In genomic region chr16:38549479-38550396, GRCm38 (mm10) we compare ENCODE assay signal across 8 mouse cellular contexts. TPM values are rescaled to one million over a fixed set of nuclear protein-coding genes. Genes with fewer than 3 reads are reported as not detected.
DNase-seq lines count a peak whose midpoint lies in the region; ATAC-seq and TF ChIP-seq lines count a peak whose summit lies in the region.

Poglut1 (minus strand) TSS chr16:38550258.

- no peak for TF ChIP-seq RAD21 in MEL (IDR thresholded peaks at IDR 0.05; ENCODE audit: low read depth, low read length)

- peak; percentile 98 for ATAC-seq in frontal cortex, adult (ENCODE audit: low TSS enrichment)
- peak; percentile 89 to 93 for ATAC-seq in hematopoietic stem cell, adult 5-6 weeks (replicated peaks in 1 of 2; ENCODE audit: insufficient read depth in 1 of 2, low FRiP score in 2 of 2, low TSS enrichment in 1 of 2, low read depth in 1 of 2, poor library complexity in 2 of 2, severe bottlenecking in 2 of 2)
- peak; percentile 97 for ATAC-seq in lung, embryonic 16.5 days (ENCODE audit: low read depth)

- peak; percentile 85 for DNase-seq in MEL (ENCODE audit: low read depth, low spot score)
- DNase-seq in cerebellum, adult 8-10 months: peak; percentile 80
- peak; percentile 41 for DNase-seq in layer of hippocampus, adult 9-10 months (ENCODE audit: low spot score)
- peak; percentile 66 for DNase-seq in ovary, postnatal 10 days (ENCODE audit: low spot score)
- DNase-seq in thymus, postnatal 0 days (ENCODE audit: low spot score): peak; percentile 74

- H3K4me3 ChIP-seq in MEL (ENCODE audit: control insufficient read depth in 1 of 2, insufficient read depth in 1 of 2, low read depth in 2 of 2, low read length in 2 of 2): peak within 1 kb of the TSS; percentile 73 to 76
- peak within 1 kb of the TSS; percentile 89 for H3K4me3 ChIP-seq in lung, embryonic 16.5 days (ENCODE audit: low read length)

- peak within 1 kb of the TSS; percentile 33; the same call in 1 of the 2 replicates for H3K27ac ChIP-seq in MEL (ENCODE audit: control insufficient read depth, low read depth, low read length)
- no peak within 1 kb of the TSS for H3K27ac ChIP-seq in lung, embryonic 16.5 days (ENCODE audit: low read length)

- H3K27me3 ChIP-seq in MEL (ENCODE audit: control insufficient read depth in 1 of 2, insufficient read depth in 2 of 2, low read length in 2 of 2): peaks cover 0 to 11% of the 10 kb centered on the region in 2 experiments; a peak in 2 of 4 replicates
- H3K27me3 ChIP-seq in lung, embryonic 16.5 days (ENCODE audit: control insufficient read depth, insufficient read depth, low read depth, low read length): peaks cover 5% of the 10 kb centered on the region; the same call in 1 of the 2 replicates

- peak within 1 kb of the TSS; percentile 85 for H3K4me2 ChIP-seq in lung, embryonic 16.5 days (ENCODE audit: low read depth, low read length)

- WGBS in lung, embryonic 16.5 days: 2% methylated on average over 48 of the region's 54 CpGs

- H3K9ac ChIP-seq in MEL (ENCODE audit: control insufficient read depth, low read depth, low read length, poor library complexity, severe bottlenecking): peak within 1 kb of the TSS; percentile 58
- H3K9ac ChIP-seq in lung, embryonic 16.5 days (ENCODE audit: low read length): peak within 1 kb of the TSS; percentile 86

- H3K4me1 ChIP-seq in MEL (ENCODE audit: control insufficient read depth in 1 of 2, insufficient read depth in 2 of 2, low read length in 2 of 2): peaks cover 2 to 7% of the 10 kb centered on the region in 2 experiments; a peak in 3 of 4 replicates
- H3K4me1 ChIP-seq in lung, embryonic 16.5 days (replicated peaks; ENCODE audit: control insufficient read depth, insufficient read depth, low read length): peaks cover 8% of the 10 kb centered on the region

- peak in 1 of 2 experiments; percentile 49; a peak in 2 of 4 replicates for TF ChIP-seq EP300 in MEL (IDR thresholded peaks at IDR 0.05; ENCODE audit: low read depth in 1 of 2, low read length in 2 of 2)

- H3K79me2 ChIP-seq in MEL (ENCODE audit: control insufficient read depth, insufficient read depth, low read length, poor library complexity): peaks cover 6% of the 10 kb centered on the region; the same call in 1 of the 2 replicates

- peaks cover 2 to 12% of the 10 kb centered on the region in 2 experiments; a peak in 3 of 4 replicates for H3K36me3 ChIP-seq in MEL (ENCODE audit: control insufficient read depth in 1 of 2, insufficient read depth in 2 of 2, low read length in 2 of 2)
- H3K36me3 ChIP-seq in lung, embryonic 16.5 days (ENCODE audit: control insufficient read depth, insufficient read depth, low read length): peaks cover 2% of the 10 kb centered on the region; the same call in 1 of the 2 replicates

- no peak for TF ChIP-seq CTCF in MEL (IDR thresholded peaks at IDR 0.05 in 2 of 3, conservative IDR thresholded peaks at IDR 0.05 in 1 of 3; ENCODE audit: control insufficient read depth in 1 of 3, insufficient read depth in 1 of 3, low read depth in 2 of 3, low read length in 3 of 3, poor library complexity in 1 of 3, severe bottlenecking in 1 of 3)

- peak; percentile 82 to 87 for TF ChIP-seq POLR2A in MEL (IDR thresholded peaks at IDR 0.05; ENCODE audit: control insufficient read depth in 1 of 2, insufficient read depth in 1 of 2, low read depth in 1 of 2, low read length in 2 of 2, poor library complexity in 1 of 2)

- no peaks in the 10 kb centered on the region for H3K9me3 ChIP-seq in MEL (replicated peaks; ENCODE audit: insufficient read depth, low read length)
- H3K9me3 ChIP-seq in lung, embryonic 16.5 days (ENCODE audit: control insufficient read depth, low read length): no peaks in the 10 kb centered on the region

TF ChIP-seq in MEL, 35 proteins besides CTCF, POLR2A, EP300 and RAD21:
- TF ChIP-seq ZMIZ1 (IDR thresholded peaks at IDR 0.05; ENCODE audit: low read depth, low read length) (peak; percentile 82), CHD1 (IDR thresholded peaks at IDR 0.05; ENCODE audit: low read depth, low read length) (peak; percentile 90; the same call in 1 of the 2 replicates), SMC3 (IDR thresholded peaks at IDR 0.05; ENCODE audit: low read depth, low read length) (no peak), MAFK (IDR thresholded peaks at IDR 0.05; ENCODE audit: borderline replicate concordance, low read depth, low read length) (no peak), RCOR1 (IDR thresholded peaks at IDR 0.05; ENCODE audit: low read depth, low read length) (peak; percentile 58; the same call in 1 of the 2 replicates), MAX (IDR thresholded peaks at IDR 0.05; ENCODE audit: low read length) (peak; percentile 94), CHD2 (IDR thresholded peaks at IDR 0.05; ENCODE audit: low read length) (no peak), BHLHE40 (IDR thresholded peaks at IDR 0.05; ENCODE audit: borderline replicate concordance, low read depth, low read length) (peak; percentile 92), GATA1 (IDR thresholded peaks at IDR 0.05; ENCODE audit: low read depth, low read length) (no peak), UBTF (IDR thresholded peaks at IDR 0.05; ENCODE audit: borderline replicate concordance, insufficient read depth, low read depth, low read length) (no peak), HCFC1 (IDR thresholded peaks at IDR 0.05; ENCODE audit: low read depth, low read length) (peak; percentile 93), TBP (IDR thresholded peaks at IDR 0.05; ENCODE audit: low read depth, low read length) (peak; percentile 77), TCF12 (IDR thresholded peaks at IDR 0.05; ENCODE audit: low read depth, low read length) (peak; percentile 68), POLR2AphosphoS2 (IDR thresholded peaks at IDR 0.05; ENCODE audit: low read length) (peak; percentile 20; the same call in 1 of the 2 replicates), KAT2A (conservative IDR thresholded peaks at IDR 0.05; ENCODE audit: low read depth, low read length) (peak; percentile 61; the same call in 1 of the 2 replicates), NRF1 (IDR thresholded peaks at IDR 0.05; ENCODE audit: insufficient read depth, low read depth, low read length, poor library complexity, severe bottlenecking) (peak; percentile 53; the same call in 1 of the 2 replicates), NELFE (IDR thresholded peaks at IDR 0.05; ENCODE audit: low read depth, low read length) (peak; percentile 78), JUND (IDR thresholded peaks at IDR 0.05; ENCODE audit: low read depth, low read length) (no peak), ZKSCAN1 (IDR thresholded peaks at IDR 0.05; ENCODE audit: low read depth, low read length) (no peak), USF2 (IDR thresholded peaks at IDR 0.05; ENCODE audit: borderline replicate concordance in 1 of 2, insufficient read depth in 1 of 2, low read depth in 1 of 2, low read length in 2 of 2) (peak in 1 of 2 experiments; percentile 67; a peak in 1 of 4 replicates), GABPA (IDR thresholded peaks at IDR 0.05; ENCODE audit: low read depth, low read length) (peak; percentile 56; the same call in 1 of the 2 replicates), POLR2AphosphoS5 (IDR thresholded peaks at IDR 0.05; ENCODE audit: borderline replicate concordance, low read depth, low read length) (no peak), ZNF384 (IDR thresholded peaks at IDR 0.05; ENCODE audit: low read depth, low read length) (no peak), USF1 (IDR thresholded peaks at IDR 0.05; ENCODE audit: low read depth, low read length) (peak; percentile 94), MAZ (IDR thresholded peaks at IDR 0.05; ENCODE audit: low read depth, low read length) (peak; percentile 69; the same call in 1 of the 2 replicates), MEF2A (IDR thresholded peaks at IDR 0.05; ENCODE audit: extremely low read depth, insufficient replicate concordance, low read depth, low read length, poor library complexity, severe bottlenecking) (no peak), MXI1 (IDR thresholded peaks at IDR 0.05; ENCODE audit: low read depth, low read length) (peak; percentile 90), ELF1 (IDR thresholded peaks at IDR 0.05; ENCODE audit: low read depth, low read length) (peak; percentile 65; the same call in 1 of the 2 replicates), MYC (IDR thresholded peaks at IDR 0.05; ENCODE audit: low read depth, low read length) (peak; percentile 92), E2F4 (IDR thresholded peaks at IDR 0.05; ENCODE audit: borderline replicate concordance, low read depth, low read length) (no peak), TAL1 (IDR thresholded peaks at IDR 0.05; ENCODE audit: low read length) (no peak), MYB (IDR thresholded peaks at IDR 0.05; ENCODE audit: low read depth, low read length) (no peak), ZC3H11A (IDR thresholded peaks at IDR 0.05; ENCODE audit: low read depth, low read length) (no peak), SIN3A (IDR thresholded peaks at IDR 0.05; ENCODE audit: low read length) (peak; percentile 75), ETS1 (IDR thresholded peaks at IDR 0.05; ENCODE audit: low read depth, low read length) (0 out of 2 replicates have a peak, but pooled peaks have one; percentile 16)

RNA-seq across cellular contexts. Expression of gene Poglut1, which starts in this region (rescaled TPM):
- total RNA-seq in MEL (2012; rRNA removed): 17.7 and 17.9 TPM in 2 replicates
- polyA plus RNA-seq in MEL (2012; ENCODE audit: insufficient read depth in 1 of 2, insufficient read length in 2 of 2, low read depth in 1 of 2, low replicate concordance in 2 of 2, missing spikeins in 1 of 2): 10 to 100 TPM in 1 of 2 experiments, not detected in 1; 28.6 TPM
- 17.8 and 19.9 TPM in 2 replicates for total RNA-seq in hematopoietic stem cell, adult 5-6 weeks (2017)
- 44.5 and 50.4 TPM in 2 replicates for polyA plus RNA-seq in lung, embryonic 16.5 days (2015; fragmentation: Nextera tagmentation; extraction: Ambion mirVana)
- polyA plus RNA-seq in thymus, postnatal 0 days (2015; fragmentation: Nextera tagmentation; extraction: Ambion mirVana): 25.3 and 28.4 TPM in 2 replicates
